Mouse (Mus musculus) liver, adult 2 months (tissue): ENCODE measurements at regions not wholly inside any gene's neighbourhood (a gene's known extent, or its start where the extent isn't known, plus 50 kb on each side); places are given as distances from the start of the nearest gene placed in this dataset.

Experiments
- CTCF ChIP-seq: fragments of 200-500 bp; IDR thresholded peaks from 2 replicates; pipeline ENCODE4 v1.5.1; 2011; ENCODE audit warnings: low read depth, low read length, control low read depth
- POLR2A ChIP-seq: fragments of 200-500 bp; IDR thresholded peaks from 2 replicates; pipeline ENCODE4 v1.6.1; 2011; ENCODE audit warnings: low read length, control low read depth; ENCODE audit not compliant: insufficient read depth; ENCODE audit errors: extremely low read depth

DNA sequence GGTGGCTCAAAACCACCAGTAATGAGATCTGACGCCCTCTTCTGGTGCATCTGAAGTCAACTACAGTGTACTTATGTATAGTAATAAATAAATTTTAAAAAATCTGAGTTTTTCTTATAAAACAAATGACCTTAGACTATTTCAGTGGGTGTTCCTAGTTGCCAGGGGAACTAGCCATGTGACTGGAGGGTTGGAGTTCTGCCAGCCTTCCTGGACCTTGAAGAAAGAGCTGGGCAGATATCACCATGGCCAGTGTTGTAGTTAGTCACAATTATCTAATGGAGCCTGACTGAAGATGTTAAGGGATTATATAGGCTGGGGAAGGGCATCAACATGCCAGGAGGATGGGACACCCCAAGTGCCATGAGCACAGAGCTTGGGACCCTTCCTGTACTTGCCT, 217.2 kb downstream of the Tpra1 start:
- TF ChIP-seq POLR2A: no peak
- no peak for TF ChIP-seq CTCF
